Mouse (Mus musculus) kidney, adult 11 months (tissue): ENCODE measurements around the gene Ccnl2.

Experiments
- DNase-seq: peaks from one replicate; pipeline ENCODE4 v3.0.0; 2022

Gene Ccnl2

GRCm38 (mm10) chr4:155790650-155791161 is 21.6 kb upstream of the Ccnl2 start:
- DNase-seq, result peak; percentile 70

- DNase-seq, result peak; percentile 31
These were observed 20.9 kb upstream of the Ccnl2 start for GRCm38 (mm10) chr4:155791240-155791933.

GRCm38 (mm10) chr4:155793730-155794129 is 18.6 kb upstream of the Ccnl2 start:
- no peak for DNase-seq

GRCm38 (mm10) chr4:155802075-155802474 is 10.2 kb upstream of the Ccnl2 start:
- DNase-seq, result no peak

GRCm38 (mm10) chr4:155802741-155803339 is 9.4 kb upstream of the Ccnl2 start, which contains the start of gene Mrpl20:
Mrpl20 (plus strand) TSS chr4:155802878.
- DNase-seq, result no peak

GRCm38 (mm10) chr4:155803340-155804041 is 8.8 kb upstream of the Ccnl2 start:
- DNase-seq, result peak; percentile 91

GRCm38 (mm10) chr4:155807841-155808240 is 4.4 kb upstream of the Ccnl2 start:
- DNase-seq, result no peak

- no peak for DNase-seq
These were observed 434 bp downstream of the Ccnl2 start for GRCm38 (mm10) chr4:155812665-155813181.

- no peak for DNase-seq
These were observed 5.2 kb downstream of the Ccnl2 start for GRCm38 (mm10) chr4:155817533-155817932.

GRCm38 (mm10) chr4:155821025-155821424 is 8.7 kb downstream of the Ccnl2 start:
- no peak for DNase-seq

GRCm38 (mm10) chr4:155823443-155823842 is 11.2 kb downstream of the Ccnl2 start:
- DNase-seq, result no peak

GRCm38 (mm10) chr4:155829866-155830265 is 17.6 kb downstream of the Ccnl2 start:
- no peak for DNase-seq

- DNase-seq, result no peak
These were observed 18.3 kb downstream of the Ccnl2 start for GRCm38 (mm10) chr4:155830596-155830995.

- DNase-seq, result peak; percentile 92
These were observed 19.0 kb downstream of the Ccnl2 start, which contains the start of gene Aurkaip1 for GRCm38 (mm10) chr4:155831205-155831766. Aurkaip1 (plus strand) TSS chr4:155831272.

- DNase-seq, result no peak
These were observed 19.5 kb downstream of the Ccnl2 start for GRCm38 (mm10) chr4:155831831-155832230.

GRCm38 (mm10) chr4:155832321-155832720 is 20.0 kb downstream of the Ccnl2 start:
- no peak for DNase-seq

- DNase-seq, result no peak
These were observed 20.9 kb downstream of the Ccnl2 start for GRCm38 (mm10) chr4:155833234-155833633.

- peak; percentile 77 for DNase-seq
These were observed 21.5 kb downstream of the Ccnl2 start for GRCm38 (mm10) chr4:155833836-155834235.

- peak; percentile 49 for DNase-seq
These were observed 25.2 kb downstream of the Ccnl2 start for GRCm38 (mm10) chr4:155837404-155838010.

GRCm38 (mm10) chr4:155838187-155839153 is 26.2 kb downstream of the Ccnl2 start:
- DNase-seq, result no peak

- peak; percentile 85 for DNase-seq
These were observed 27.2 kb downstream of the Ccnl2 start, which contains the start of gene Mxra8 for GRCm38 (mm10) chr4:155839483-155839910. Mxra8 (plus strand) TSS chr4:155839680.
